Mouse (Mus musculus) erythroid progenitor cell, adult 5-6 weeks (primary cell): ENCODE data around the gene Smarcb1. TPM values are rescaled to one million over a fixed set of nuclear protein-coding genes. Genes with fewer than 3 reads are reported as not detected.

Source experiments
- ATAC-seq: replicated peaks from 2 replicates; pipeline ENCODE4 v1.8.0; 2016; ENCODE audit warnings: moderate number of reproducible peaks, mild to moderate bottlenecking, moderate TSS enrichment, inconsistent platforms; ENCODE audit not compliant: poor library complexity, low FRiP score, severe bottlenecking
- total RNA-seq, 2 experiments: library from RNA; stranded (forward) in 1 of 2; stranded (reverse) in 1 of 2; fragments of 150-400 nt in 1 of 2; fragments of 186-747, 209-891 nt in 1 of 2; gene quantifications; 2 replicates each; pipeline versions ENCODE4 v1.2.3 to v1.2.4; 2015 to 2017; ENCODE audit warnings: low replicate concordance in 2 of 2

The Smarcb1 gene
- total RNA-seq (2015; ENCODE audit: low replicate concordance) (50.1 and 67.9 TPM in 2 replicates), total RNA-seq (2017; ENCODE audit: low replicate concordance) (32.1 and 39.3 TPM in 2 replicates)

DNA sequence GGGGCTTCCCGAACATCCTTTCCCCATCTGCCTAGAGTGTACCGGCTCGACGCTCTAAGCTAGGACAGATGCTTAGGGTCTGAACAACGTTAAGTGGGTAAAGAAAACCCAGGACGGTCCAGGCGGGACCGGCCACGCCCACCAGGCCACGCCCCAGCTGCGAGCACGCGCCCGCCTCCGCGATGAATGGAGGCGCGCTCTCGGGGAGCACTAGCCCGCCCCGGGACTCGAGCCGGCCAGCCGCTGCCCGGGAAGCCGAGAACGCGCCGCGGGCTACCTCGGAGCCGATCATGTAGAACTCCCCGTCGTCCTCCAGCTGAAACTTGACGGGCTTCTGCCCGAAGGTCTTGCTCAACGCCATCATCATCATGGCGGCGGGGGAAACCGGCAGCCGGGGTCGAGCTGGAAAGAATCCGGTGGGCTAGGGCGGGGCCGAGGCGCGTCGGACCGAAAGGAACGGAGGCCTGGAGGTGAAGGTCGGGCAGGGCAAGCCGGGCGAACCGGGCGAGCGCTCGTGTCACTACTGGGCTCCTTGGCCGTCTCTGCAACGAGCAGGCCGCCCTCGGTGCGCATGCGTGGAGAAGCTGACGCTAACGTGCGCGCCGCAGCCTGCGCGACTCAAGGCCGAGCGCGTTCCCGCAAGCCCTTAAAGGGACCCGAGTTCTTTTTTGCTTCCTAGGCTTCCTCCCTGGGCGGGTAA lies at the start of gene Smarcb1:
Gene Smarcb1, minus strand, starts transcription at position 592 of the 700 bp plus-strand sequence.
- ATAC-seq, result peak; percentile 88

DNA sequence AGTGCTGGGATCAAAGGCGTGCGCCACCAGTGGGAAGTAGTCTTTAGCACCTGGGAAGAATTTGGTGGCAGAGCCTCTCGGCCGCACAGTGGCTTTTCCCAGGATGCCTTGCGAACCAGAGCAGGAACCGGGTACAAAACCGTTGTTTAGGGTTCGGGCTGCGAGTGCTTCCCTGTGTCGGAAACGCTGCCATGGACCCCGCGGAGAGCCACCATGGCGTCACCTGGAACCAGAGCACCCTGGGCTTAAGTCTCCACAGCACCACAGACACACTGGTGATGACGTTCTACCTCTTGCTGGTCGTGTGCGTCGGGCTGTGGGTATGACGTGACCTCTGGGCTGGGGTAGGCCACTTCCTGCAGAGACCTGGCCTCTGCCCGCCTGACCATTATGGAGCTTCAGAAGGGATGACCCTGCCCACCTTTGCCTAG lies 33.0 kb upstream of the Smarcb1 start, which contains the start of gene Gm5134:
Gene Gm5134, plus strand, starts transcription at position 134 of the 431 bp plus-strand sequence.
- no peak for ATAC-seq

DNA sequence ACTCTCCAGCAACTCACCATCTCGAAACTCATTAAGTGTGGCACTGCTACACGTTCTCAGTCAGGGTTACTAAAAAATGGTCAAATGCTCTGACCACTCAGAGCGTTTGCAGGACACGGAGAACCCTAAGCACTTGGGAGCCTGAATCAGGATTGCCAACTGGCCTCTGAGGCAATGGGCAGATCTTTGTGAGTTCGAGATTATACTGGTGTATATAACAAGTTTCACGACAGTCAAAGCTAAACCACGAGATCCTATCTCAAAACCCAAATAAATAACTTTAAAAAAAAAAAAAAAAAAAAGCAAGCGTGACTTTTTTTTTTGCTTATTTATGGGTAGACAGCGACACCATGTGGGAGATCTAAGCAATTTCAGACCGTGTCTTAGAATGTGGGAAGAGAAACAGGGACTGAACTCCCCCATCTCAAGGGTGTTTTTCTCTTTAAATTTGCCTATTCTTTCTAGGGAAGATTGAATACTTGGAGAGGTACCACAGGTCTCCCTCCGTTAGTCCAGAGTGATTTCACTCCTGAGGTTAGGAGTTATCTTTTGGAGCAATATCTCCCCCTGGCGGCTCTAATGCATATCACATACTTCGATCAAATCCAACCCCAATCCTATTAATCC lies 30.1 kb upstream of the Smarcb1 start:
- peak; percentile 82 for ATAC-seq

DNA sequence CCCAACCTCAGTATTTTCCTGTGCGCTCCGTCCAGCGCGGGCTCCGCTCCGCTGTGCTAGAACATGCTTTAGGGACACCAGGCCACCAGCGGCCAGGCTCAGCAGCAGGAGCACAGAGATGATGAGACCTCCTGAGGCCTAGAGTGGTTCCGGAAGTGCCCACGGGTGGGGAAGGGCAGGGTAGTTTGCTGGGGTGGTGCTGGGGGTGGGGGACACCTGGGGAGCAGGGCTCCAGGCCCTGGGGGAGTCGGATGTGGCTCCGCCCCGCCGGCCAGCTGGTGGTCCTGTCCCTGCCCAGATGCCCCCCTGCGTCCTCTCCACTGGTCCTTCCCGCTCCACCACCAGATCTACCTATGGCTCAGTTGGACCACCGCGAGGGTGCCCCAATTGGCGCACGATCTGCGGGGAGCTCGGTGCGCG lies 29.4 kb upstream of the Smarcb1 start:
- 0 out of 2 replicates have a peak, but pooled peaks have one; percentile 15 for ATAC-seq

DNA sequence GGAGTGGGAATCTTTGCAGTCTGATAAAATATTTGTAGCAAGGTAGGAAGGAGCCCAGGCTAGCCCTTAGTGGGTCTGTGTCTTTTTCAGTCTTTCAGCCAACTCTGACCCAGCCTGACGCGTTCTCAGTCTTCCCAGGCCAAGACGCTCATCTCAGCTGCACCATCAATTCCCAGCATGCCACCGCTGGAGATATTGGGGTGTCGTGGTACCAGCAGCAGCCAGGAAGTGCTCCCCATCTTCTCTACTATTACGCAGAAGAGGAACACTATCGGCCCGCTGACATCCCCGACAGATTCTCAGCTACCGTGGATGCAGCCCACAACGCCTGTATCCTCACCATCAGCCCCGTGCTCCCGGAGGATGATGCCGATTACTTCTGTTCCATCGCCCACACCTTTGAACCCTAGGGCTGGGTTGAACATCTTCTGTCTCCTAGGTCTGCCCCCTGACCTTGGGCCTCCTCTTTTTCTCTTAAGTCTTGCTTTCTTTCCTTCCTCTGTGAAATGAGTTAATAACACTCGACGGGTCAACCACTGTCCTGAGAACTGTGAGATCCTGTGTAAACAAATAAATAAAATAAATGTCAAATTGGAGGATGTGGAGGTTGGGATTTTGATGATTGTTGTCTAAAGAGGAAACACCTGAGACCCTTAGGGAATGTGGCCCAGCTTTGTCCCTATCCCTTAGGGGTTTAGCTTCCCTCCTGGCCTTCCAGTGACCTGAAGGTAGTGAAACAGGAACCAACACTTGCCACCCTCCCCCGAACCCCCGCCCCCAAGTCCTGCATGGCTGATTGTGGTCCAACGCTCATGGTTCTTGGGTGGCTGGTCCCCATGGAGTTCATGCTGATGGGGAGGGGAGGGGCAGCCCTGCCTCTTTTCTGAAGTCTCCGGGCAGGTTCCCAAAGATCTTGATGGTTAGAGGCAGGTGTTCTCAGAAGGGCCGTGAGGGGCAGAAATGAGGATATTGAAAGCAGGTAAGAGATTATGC lies 27.9 kb upstream of the Smarcb1 start:
- ATAC-seq, result no peak

DNA sequence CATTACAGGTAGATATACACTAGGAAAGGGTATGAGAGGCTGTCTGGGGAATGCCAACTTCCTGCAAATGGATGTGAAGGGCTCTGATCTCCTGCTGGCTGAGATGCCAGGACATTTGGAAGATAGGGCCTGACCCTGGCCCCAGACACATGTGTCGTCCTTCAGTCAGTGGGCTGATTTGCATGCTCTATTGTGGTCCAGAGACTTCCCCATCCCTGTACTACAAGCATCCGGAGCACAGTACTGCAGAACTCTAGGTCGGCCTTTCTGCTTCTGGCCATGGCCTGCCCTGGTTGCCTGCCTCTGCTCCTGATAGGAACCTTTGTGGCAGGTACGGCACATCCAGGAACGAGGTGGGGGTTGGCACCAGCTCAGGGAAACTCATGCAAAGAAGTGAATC lies 26.7 kb upstream of the Smarcb1 start:
- no peak for ATAC-seq

DNA sequence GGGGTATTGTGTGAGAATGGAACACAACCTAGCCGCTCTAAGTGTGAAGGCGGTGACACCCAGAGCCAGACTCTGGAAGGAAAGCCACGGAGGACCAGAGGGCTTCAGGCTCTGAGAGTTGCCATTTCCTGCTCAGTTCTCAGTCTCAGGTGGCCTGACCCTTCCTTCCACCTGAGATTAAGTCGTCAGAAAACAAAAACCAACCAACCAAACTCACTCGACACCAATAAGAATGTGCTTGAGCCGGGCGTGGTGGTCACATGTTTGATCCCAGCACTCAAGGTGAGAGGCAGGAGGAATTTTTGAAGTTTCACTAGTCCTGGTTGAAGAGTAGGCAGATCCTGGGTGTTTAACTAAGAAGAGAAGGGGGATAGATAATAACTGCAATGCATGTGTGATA lies 24.5 kb upstream of the Smarcb1 start:
- no peak for ATAC-seq

DNA sequence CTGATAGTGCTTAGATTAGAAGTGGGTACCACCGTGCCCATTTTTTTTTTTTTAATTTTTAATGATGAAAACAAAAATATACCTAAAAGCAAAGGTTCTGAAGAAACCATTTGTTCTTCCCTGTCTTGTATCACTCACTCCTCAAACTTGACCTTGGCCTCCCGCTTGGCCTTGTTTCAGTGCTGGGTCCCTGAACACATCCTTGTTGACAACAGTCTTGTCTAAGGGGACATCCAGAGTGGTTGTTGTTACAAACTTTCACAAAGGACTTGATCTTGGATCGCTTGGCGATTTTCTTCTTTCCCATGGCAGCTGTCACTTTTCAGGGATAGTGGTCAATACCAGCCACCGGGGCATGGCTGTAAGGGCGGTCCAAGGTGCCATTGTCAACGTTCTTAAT lies 23.8 kb upstream of the Smarcb1 start:
- ATAC-seq, result no peak

DNA sequence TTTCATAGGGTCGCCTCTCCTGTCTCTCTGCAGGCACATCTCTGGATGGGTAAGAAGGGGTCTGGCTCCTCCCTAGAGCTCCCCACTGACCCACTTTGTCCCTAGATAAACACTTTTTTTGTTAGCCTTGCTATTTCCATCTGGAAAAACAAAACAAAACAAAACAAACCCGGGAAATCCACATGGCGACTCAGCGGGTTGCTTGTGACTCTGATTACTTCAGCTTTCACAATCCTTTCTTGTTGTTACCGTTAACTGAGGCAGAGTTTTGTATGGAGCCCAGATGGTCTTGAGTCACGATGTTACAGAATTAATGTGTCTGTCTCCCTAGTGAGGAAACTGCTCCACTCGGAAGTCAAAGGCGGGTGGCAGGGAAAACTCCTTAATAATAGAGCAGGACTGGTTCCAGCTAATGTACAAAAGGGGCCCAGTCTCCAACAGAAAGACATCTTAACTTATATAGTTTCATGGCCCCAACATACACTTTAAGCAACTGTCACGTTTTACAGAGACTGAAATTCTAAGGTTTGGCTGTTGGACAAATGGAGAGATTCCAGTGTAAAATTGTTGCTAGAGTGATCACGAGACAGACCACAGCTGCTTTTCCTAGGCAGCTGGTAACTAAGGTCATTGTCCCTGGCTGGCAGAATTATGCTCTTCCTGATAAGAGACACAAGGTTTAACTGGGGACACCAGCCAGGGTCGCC lies 22.8 kb upstream of the Smarcb1 start:
- no peak for ATAC-seq

DNA sequence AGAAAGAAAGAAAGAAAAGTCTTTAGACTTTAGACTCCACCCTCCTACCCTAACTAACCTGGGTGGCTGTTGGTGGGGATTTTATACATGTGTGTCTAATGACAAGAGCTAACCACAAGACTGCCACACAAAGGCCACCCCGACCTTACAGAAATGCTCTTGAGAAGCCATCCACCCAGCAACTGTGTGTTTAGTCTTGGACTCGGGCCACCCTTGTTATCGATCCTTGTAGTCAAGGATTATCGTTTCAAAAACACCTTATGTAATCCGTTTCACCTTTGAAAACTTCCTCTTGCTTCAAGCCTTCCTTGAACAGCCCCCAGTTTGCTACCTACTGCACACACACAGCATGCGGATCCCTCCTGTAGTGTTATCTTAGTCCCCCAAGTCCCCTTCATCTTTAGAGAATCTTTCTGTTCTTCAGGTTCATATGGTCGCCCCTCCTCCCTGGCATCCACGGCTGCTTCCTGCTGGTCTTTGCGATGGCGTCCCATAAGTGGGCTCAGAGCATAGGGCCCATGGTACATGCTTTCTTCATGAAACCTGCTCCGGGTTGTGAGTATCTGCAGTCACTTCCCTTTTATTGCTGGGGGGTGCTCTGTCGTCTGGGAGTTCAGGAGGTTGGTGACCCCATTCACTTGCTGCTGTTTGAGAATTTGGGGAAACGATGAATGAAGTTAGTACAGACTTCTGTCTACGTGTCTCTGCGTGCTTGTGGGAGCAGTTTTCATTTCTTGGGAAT lies 21.5 kb upstream of the Smarcb1 start, which contains the start of gene Vpreb3:
Gene Vpreb3, plus strand, starts transcription at position 322 of the 742 bp plus-strand sequence.
- no peak for ATAC-seq

DNA sequence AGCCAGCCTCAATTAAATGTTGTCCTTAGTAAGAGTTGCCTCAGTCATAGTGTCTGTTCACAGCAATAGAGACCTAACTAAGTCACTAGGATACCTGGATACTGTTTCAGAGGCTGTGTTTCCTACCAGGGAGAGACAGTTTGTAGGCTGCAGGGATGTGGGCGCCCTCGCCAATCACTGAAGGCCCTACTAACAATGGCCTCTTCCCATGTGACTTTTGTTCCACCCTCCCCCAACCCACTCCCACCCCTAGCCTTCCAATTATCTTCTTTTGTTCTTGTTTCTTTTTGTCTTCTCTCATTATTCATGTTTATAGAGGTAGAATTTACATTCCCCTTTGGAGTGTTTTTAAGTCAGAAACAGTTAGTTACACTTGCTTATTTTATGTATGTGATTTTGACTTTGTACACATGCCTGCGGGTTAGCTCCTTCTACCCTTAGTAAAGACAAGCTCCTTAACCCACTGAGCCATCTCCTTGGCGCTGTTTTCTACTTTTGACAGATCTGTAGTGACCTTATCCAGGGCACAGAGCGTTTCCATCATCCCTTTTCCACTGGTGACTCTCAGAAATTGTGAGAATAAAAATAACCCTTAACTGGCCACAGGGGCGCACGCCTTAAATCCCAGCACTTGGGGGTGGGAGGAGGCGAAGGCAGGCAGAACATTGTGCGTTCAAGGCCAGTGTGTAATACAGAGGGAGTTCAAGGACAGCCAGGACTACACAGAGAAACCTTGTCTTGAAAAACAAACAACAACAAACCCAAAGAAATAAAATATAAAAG lies 19.8 kb upstream of the Smarcb1 start:
- ATAC-seq, result no peak

DNA sequence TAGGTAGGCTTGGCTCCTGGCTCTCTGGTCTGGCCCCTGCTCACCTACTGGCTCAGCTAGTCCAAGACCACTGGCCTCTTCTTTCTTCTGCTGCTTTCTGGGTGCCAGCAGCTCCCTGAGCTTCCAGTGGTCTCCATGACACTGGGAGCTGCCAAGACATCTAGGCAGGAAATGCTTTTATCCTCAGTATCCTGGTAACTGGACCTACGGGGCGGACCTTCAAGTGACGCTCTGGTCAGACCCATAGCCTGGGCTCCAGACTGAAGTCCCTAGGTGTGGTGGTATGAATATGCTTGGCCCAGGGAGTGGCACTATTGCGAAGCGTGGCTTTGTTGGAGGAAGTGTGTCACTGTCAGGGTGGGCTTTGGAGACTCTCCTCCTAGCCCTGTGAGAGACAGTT lies 19.1 kb upstream of the Smarcb1 start, which contains the start of gene Gm867:
Gene Gm867, minus strand, starts transcription at position 153 of the 400 bp plus-strand sequence.
- ATAC-seq, result no peak

DNA sequence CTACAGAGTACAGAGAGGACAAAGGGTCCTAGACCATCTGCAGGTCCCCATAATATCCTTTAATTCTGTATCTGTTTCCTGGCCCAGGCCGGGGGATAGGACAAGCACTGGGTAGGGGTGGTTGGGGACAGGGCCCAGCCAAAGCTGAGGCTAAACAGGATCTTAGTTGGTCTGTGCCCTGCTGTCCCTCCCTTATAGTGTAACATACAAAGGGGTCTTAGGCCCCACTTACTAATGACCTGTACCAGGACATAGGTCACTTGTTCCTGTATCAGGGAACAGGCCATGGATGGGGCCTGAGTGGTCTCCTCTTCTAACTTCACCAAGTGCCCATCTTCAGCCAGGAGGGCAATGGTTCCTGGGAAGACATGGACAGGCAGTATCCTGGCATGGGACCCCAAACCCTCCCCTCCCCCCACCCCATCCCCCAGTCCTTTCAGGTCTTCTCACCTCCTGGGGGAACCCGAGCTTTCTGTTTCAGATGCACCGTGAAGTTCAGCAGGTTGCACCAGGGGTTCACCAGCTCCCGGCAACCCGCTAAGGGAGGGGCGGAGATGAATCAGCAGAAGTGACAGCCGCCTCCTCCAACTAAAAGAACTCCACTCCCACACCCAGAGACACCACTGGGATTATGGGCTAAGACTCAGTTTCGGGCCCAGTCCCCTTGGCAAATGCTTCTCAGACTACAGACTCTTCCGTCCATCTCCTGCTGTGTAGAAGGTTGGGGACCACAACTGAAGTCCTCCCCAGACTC lies 18.2 kb upstream of the Smarcb1 start:
- ATAC-seq, result peak; percentile 83

DNA sequence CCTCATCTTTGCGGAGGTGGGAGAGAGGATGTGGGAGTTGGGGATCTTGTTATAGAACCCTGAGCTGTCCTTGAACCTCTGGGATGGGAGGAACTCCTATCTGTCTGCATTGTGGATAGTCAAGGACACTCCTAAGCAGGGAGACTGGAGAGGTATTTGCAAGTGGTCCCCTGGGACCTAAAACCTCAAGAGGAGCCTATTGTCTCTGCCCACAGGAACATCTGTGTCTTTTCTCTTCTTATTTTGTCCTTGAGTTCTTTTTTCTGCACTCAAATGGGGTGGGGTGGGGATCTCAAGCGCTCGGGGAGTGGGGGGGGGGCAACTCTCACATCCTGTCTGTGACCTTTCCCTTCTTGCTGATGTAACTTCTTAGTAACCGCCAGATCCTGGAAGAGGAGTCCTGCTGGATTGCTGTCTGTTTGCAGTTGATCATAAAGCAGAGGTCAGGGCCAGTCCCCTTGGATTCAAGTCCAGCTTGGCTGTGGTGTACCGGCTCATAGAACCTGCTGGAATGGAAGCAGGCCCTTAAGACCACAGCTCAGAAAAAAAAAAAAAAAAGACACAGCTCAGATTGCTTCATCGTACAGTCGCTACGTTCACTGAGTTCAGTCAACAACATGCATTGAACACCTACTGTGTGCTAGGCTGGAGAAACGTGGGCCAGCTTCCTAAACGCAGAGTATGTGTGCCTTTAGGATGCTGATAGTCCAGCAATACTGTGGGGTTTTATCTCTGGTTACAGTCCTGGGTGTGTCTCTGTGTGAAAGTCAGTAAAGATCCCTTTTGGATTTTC lies 16.6 kb upstream of the Smarcb1 start:
- ATAC-seq, result peak; percentile 64

DNA sequence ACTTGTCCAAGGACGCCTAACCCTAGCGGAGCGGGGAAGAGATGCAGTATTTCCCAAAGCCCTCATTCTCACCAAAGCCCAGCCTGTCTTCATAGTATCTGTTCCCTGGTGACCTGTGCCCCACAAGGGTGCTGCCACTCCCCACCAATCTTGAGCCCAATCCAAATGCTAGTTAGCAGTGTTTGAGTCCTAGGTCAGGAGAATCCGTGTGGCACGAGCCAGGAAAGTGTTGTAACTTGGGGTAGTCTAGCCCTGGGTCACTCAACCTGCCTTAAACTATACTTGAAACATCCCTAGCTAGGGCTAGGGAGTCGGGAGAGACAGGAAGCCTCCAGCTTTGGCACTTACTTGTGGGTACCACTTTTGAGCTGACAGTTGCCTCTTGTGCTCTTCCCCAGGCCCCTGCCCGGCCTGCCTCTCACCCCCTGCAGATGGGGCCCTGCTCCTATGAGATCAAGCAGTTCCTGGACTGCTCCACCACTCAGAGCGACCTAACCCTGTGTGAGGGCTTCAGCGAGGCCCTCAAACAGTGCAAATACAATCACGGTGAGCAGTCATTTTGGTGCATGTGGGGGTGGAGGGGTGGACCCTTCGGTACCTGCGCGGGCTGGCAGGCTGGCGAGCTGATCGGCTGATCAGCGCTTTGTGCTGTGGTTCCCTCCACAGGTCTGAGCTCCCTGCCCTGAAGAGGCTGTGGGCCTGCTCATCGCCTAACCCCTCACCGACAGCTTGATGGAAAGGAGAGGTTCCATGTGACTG lies 15.7 kb upstream of the Smarcb1 start:
- ATAC-seq, result no peak
